Mouse (Mus musculus) spleen, adult 2 months (tissue): ENCODE results near the gene Lcp2.

Experiments used
- CTCF ChIP-seq: fragments of 200-500 bp; IDR thresholded peaks from 2 replicates; pipeline ENCODE4 v1.5.1; 2011; ENCODE audit warnings: mild to moderate bottlenecking, inconsistent platforms; ENCODE audit not compliant: insufficient read depth, insufficient read length, insufficient replicate concordance; ENCODE audit errors: extremely low read depth
- POLR2A ChIP-seq: fragments of 200-500 bp; IDR thresholded peaks from 2 replicates; pipeline ENCODE4 v1.6.1; 2011; ENCODE audit warnings: low read depth, low read length, inconsistent platforms

DNA sequence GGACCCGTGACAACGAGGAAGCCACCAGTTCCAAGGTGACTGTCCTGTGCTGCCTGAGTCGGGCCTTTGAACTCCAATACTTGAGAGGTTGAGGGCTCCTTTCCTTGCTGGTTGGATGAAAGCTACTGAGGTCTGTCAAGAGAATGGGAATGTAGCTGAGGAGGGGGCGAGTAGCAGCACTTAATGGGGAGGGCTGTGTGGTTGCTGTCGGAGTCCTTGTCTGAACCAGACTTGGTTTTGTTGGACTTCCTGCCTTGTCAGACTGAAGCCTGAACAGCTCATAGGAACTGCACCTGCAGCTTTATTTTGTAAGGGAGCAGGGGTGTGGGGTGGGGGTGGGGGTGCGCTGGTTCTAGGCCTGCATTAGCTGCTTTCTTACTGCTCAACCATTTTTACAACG, 31.9 kb downstream of the Lcp2 start:
- TF ChIP-seq CTCF, result no peak
- no peak for TF ChIP-seq POLR2A
